Mouse (Mus musculus) limb, embryonic 14.5 days (tissue): Measurements from ENCODE around the gene Dpf1. TPM values are rescaled to one million over a fixed set of nuclear protein-coding genes. Genes with fewer than 3 reads are reported as not detected.

ENCODE experiments used
- ATAC-seq: fragments of 200-750 bp; cut with Nextera tagmentation; 2 replicates; pipeline ENCODE4 v1.8.0; 2017; ENCODE audit warnings: low read depth, moderate number of reproducible peaks, moderate TSS enrichment; ENCODE audit not compliant: low FRiP score
- DNase-seq: peaks from one replicate; pipeline ENCODE4 v3.0.0-alpha.2; 2015; ENCODE audit warnings: low spot score
- H3K27ac ChIP-seq: fragments of 300-500 bp; sonication (generic); replicated peaks from 2 replicates; pipeline ENCODE4 v1.5.1; 2014; ENCODE audit warnings: low read depth, mild to moderate bottlenecking, low read length, moderate library complexity, mixed read lengths
- H3K27me3 ChIP-seq: fragments of 300-500 bp; sonication (generic); 2 replicates; pipeline ENCODE4 v1.6.1; 2014; ENCODE audit warnings: low read length, mixed read lengths; ENCODE audit not compliant: control insufficient read depth, insufficient read depth
- H3K36me3 ChIP-seq: fragments of 300-500 bp; sonication (generic); 2 replicates; pipeline ENCODE4 v1.6.1; 2014; ENCODE audit warnings: mild to moderate bottlenecking, low read length, moderate library complexity, mixed read lengths; ENCODE audit not compliant: control insufficient read depth, insufficient read depth
- H3K4me1 ChIP-seq: fragments of 300-500 bp; sonication (generic); 2 replicates; pipeline ENCODE4 v1.6.1; 2014; ENCODE audit warnings: antibody characterized with exemption, low read length, mixed read lengths; ENCODE audit not compliant: control insufficient read depth, insufficient read depth
- H3K4me2 ChIP-seq: fragments of 300-500 bp; sonication (generic); replicated peaks from 2 replicates; pipeline ENCODE4 v1.6.1; 2014; ENCODE audit warnings: low read depth, mild to moderate bottlenecking, low read length, moderate library complexity; ENCODE audit not compliant: severe bottlenecking
- H3K4me3 ChIP-seq: fragments of 300-500 bp; sonication (generic); replicated peaks from 2 replicates; pipeline ENCODE4 v1.5.1; 2014; ENCODE audit warnings: low read length
- H3K9ac ChIP-seq: fragments of 300-500 bp; sonication (generic); 2 replicates; pipeline ENCODE4 v1.6.1; 2014; ENCODE audit warnings: mild to moderate bottlenecking, low read depth, low read length, moderate library complexity; ENCODE audit not compliant: severe bottlenecking
- H3K9me3 ChIP-seq: fragments of 300-500 bp; sonication (generic); 2 replicates; pipeline ENCODE4 v1.6.1; 2016; ENCODE audit warnings: low read length; ENCODE audit not compliant: control insufficient read depth
- POLR2A ChIP-seq: fragments of 200-500 bp; IDR thresholded peaks from 2 replicates; pipeline ENCODE4 v1.8.0; 2012; ENCODE audit warnings: inconsistent platforms, mild to moderate bottlenecking, moderate library complexity, borderline replicate concordance; ENCODE audit not compliant: insufficient read depth, insufficient read length; ENCODE audit errors: extremely low read depth
- WGBS: fragments of 180-500 bp; shearing (Covaris S2); extraction: QIAGEN DNeasy Blood & Tissue Kit; methylation state at CpG from one replicate; pipeline ENCODE4 v1.1.7; 2014; 5-methylcytosine and 5-hydroxymethylcytosine counted together
- polyA plus RNA-seq, 2 experiments: library from polyadenylated mRNA; depleted of rRNA in 1 of 2; stranded (reverse) in 1 of 2; unstranded in 1 of 2; fragments of >200 nt; fragmentation: Nextera tagmentation in 1 of 2; extraction: Ambion mirVana in 1 of 2; gene quantifications; 2 replicates each; pipeline versions ENCODE4 v1.2.1 to v1.2.3; 2012 to 2014

The Dpf1 gene
- polyA plus RNA-seq, 2 experiments, result 10.7 to 13.2 TPM

GRCm38 (mm10) chr7:29263831-29264230, 39.9 kb upstream of the Dpf1 start:
- no peaks in the 10 kb centered on the region; the same call in 1 of the 2 replicates for H3K36me3 ChIP-seq
- H3K9me3 ChIP-seq, result no peaks in the 10 kb centered on the region
- 86% methylated on average over 3 of the region's 3 CpGs for WGBS
- no peak overlapping the region for H3K4me2 ChIP-seq
- no peak overlapping the region for H3K4me3 ChIP-seq
- no peak overlapping the region for H3K9ac ChIP-seq
- H3K27ac ChIP-seq, result no peak overlapping the region
- H3K4me1 ChIP-seq, result peaks cover 5% of the 10 kb centered on the region; the same call in 1 of the 2 replicates
- no peak for TF ChIP-seq POLR2A
- no peak for DNase-seq
- H3K27me3 ChIP-seq, result no peaks in the 10 kb centered on the region
- ATAC-seq, result no peak

- H3K27me3 ChIP-seq, result no peaks in the 10 kb centered on the region
- peaks cover 5% of the 10 kb centered on the region; the same call in 1 of the 2 replicates for H3K4me1 ChIP-seq
- ATAC-seq, result no peak
- H3K4me3 ChIP-seq, result no peak overlapping the region
- WGBS, result 88% methylated on average over 7 of the region's 7 CpGs
- H3K9ac ChIP-seq, result no peak overlapping the region
- no peak for DNase-seq
- TF ChIP-seq POLR2A, result no peak
- H3K4me2 ChIP-seq, result no peak overlapping the region
- no peaks in the 10 kb centered on the region for H3K9me3 ChIP-seq
- H3K27ac ChIP-seq, result no peak overlapping the region
- H3K36me3 ChIP-seq, result no peaks in the 10 kb centered on the region
Measured at GRCm38 (mm10) chr7:29265636-29266035, 38.1 kb upstream of the Dpf1 start.

- Histone ChIP-seq H3K4me3 (no peak overlapping the region), H3K36me3 (no peaks in the 10 kb centered on the region), H3K4me2 (no peak overlapping the region), H3K9ac (no peak overlapping the region), H3K4me1 (peaks cover 15% of the 10 kb centered on the region), H3K27ac (no peak overlapping the region), H3K27me3 (no peaks in the 10 kb centered on the region), H3K9me3 (no peaks in the 10 kb centered on the region)
- ATAC-seq (no peak), DNase-seq (no peak)
- TF ChIP-seq POLR2A, result no peak
- WGBS, result 34% methylated on average over 4 of the region's 4 CpGs
Measured at GRCm38 (mm10) chr7:29266931-29267330, 36.8 kb upstream of the Dpf1 start.

- 80% methylated on average over 4 of the region's 4 CpGs for WGBS
- ATAC-seq (no peak), DNase-seq (no peak)
- no peak overlapping the region for H3K4me2 ChIP-seq
- H3K36me3 ChIP-seq, result no peaks in the 10 kb centered on the region
- no peak overlapping the region for H3K27ac ChIP-seq
- TF ChIP-seq POLR2A, result no peak
- no peak overlapping the region for H3K4me3 ChIP-seq
- H3K4me1 ChIP-seq, result peaks cover 22% of the 10 kb centered on the region
- no peak overlapping the region for H3K9ac ChIP-seq
- H3K9me3 ChIP-seq, result no peaks in the 10 kb centered on the region
- H3K27me3 ChIP-seq, result no peaks in the 10 kb centered on the region
Measured at GRCm38 (mm10) chr7:29270445-29270844, 33.3 kb upstream of the Dpf1 start.

GRCm38 (mm10) chr7:29271687-29272465, 31.9 kb upstream of the Dpf1 start:
- Histone ChIP-seq H3K9me3 (no peaks in the 10 kb centered on the region), H3K4me3 (no peak overlapping the region), H3K27ac (0 out of 2 replicates have a peak overlapping the region, but pooled peaks have one; percentile 48), H3K4me2 (no peak overlapping the region), H3K36me3 (no peaks in the 10 kb centered on the region), H3K27me3 (no peaks in the 10 kb centered on the region), H3K9ac (no peak overlapping the region), H3K4me1 (peaks cover 17% of the 10 kb centered on the region)
- ATAC-seq, result no peak
- DNase-seq, result no peak
- TF ChIP-seq POLR2A, result no peak
- WGBS, result 55% methylated on average over 8 of the region's 8 CpGs
